Mouse (Mus musculus) CH12.LX (cell line): ENCODE measurements around the gene Gm5346.
"Not testable (repeated sequence)": the region's sequence is repeated elsewhere in the genome, so short reads cannot be mapped to it uniquely, and the experiment has no call there.

Source experiments
- CTCF ChIP-seq, 2 experiments: IDR thresholded peaks in 1 of 2; conservative IDR thresholded peaks in 1 of 2; 2 replicates each; pipeline ENCODE4 v1.5.1; 2011 to 2012; ENCODE audit warnings: low read depth in 2 of 2, low read length in 2 of 2, improper control_type of control experiment in 1 of 2, inconsistent platforms in 1 of 2, mild to moderate bottlenecking in 1 of 2, moderate library complexity in 1 of 2
- EP300 ChIP-seq: IDR thresholded peaks from 2 replicates; pipeline ENCODE4 v1.6.1; 2011; ENCODE audit warnings: low read length, improper control_type of control experiment
- KAT2A ChIP-seq: IDR thresholded peaks from 2 replicates; pipeline ENCODE4 v1.6.1; 2012; ENCODE audit warnings: low read length, improper control_type of control experiment, inconsistent platforms; ENCODE audit not compliant: insufficient replicate concordance
- MAFK ChIP-seq: IDR thresholded peaks from 2 replicates; pipeline ENCODE4 v1.6.1; 2011; ENCODE audit warnings: low read length, improper control_type of control experiment; ENCODE audit not compliant: insufficient replicate concordance
- MAX ChIP-seq: IDR thresholded peaks from 2 replicates; pipeline ENCODE4 v1.6.1; 2011; ENCODE audit warnings: low read length, improper control_type of control experiment
- POLR2A ChIP-seq: IDR thresholded peaks from 2 replicates; pipeline ENCODE4 v1.6.1; 2011; ENCODE audit warnings: low read depth, mild to moderate bottlenecking, improper control_type of control experiment, low read length
- SMC3 ChIP-seq: IDR thresholded peaks from 2 replicates; pipeline ENCODE4 v1.6.1; 2011; ENCODE audit warnings: low read depth, low read length, improper control_type of control experiment
- TBP ChIP-seq: conservative IDR thresholded peaks from 2 replicates; pipeline ENCODE4 v1.6.1; 2011; ENCODE audit warnings: low read depth, low read length, improper control_type of control experiment
- USF2 ChIP-seq: conservative IDR thresholded peaks from 2 replicates; pipeline ENCODE4 v1.6.1; 2011; ENCODE audit warnings: low read depth, low read length, improper control_type of control experiment
- ZC3H11A ChIP-seq: IDR thresholded peaks from 2 replicates; pipeline ENCODE4 v1.6.1; 2012; ENCODE audit warnings: low read depth, mild to moderate bottlenecking, inconsistent platforms, low read length, improper control_type of control experiment

- TF ChIP-seq ZC3H11A; MAX; EP300; MAFK; SMC3; POLR2A; CTCF (conservative IDR thresholded peaks at IDR 0.05 in 1 of 2, IDR thresholded peaks at IDR 0.05 in 1 of 2; ENCODE audit: low read depth in 2 of 2, low read length in 2 of 2); KAT2A; USF2; TBP: not testable (repeated sequence)
Measured at GRCm38 (mm10) chr8:43576607-43577006, 50.5 kb downstream of the Gm5346 start, which contains the start of gene Adam26a.
